Mouse (Mus musculus): Measurements from ENCODE around the gene Hoxc11.

- TF ChIP-seq CTCF (IDR thresholded peaks at IDR 0.05; ENCODE audit: low read depth, low read length) (no peak), POLR2A (IDR thresholded peaks at IDR 0.05; ENCODE audit: extremely low read depth, insufficient read depth, low read length) (no peak)
Observed at GRCm38 (mm10) chr15:103002821-103003448, 48.7 kb downstream of the Hoxc11 start.

Measured in liver, adult 2 months (tissue).